Mouse (Mus musculus) central nervous system, embryonic 14 days (tissue): ENCODE results near the gene Mfge8. TPM values are rescaled to one million over a fixed set of nuclear protein-coding genes. Genes with fewer than 3 reads are reported as not detected.

Experiments used
- polyA plus RNA-seq: library from polyadenylated mRNA; depleted of rRNA; stranded (reverse); fragments of >200 nt; gene quantifications from 2 replicates; pipeline ENCODE4 v1.2.3, GENCODE M21; 2012; rRNA removed

The Mfge8 gene
- 92.3 and 99.0 TPM in 2 replicates for polyA plus RNA-seq

DNA sequence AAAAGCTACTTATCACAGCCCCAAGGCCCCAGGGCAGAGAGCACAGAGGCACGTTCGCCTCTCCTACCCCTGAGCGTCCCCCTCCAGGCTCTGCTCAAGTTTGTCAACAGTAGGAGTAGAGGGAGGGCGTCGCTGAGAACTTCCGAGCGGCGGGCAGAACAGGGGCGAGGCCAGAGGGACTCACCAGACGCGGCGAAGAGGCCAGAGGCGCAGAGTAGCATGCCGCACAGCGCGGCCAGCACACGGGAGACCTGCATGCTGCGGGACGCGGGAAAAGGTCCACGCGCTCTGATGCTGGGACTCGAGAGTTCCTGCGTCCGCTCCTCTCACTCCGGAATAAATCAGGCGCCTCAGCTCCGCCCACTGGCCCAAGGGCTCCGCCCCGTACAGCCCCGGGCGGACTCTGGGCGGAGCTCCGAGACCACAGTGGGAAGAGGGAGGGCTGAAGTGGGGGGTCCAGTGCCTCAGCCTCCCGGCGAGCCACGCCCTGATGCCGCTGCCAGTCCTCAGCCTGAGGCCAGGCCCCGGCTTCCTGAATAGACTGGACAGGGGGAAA lies at the start of gene Mfge8:
Mfge8 (minus strand) TSS at position 350 of the 556 bp plus-strand sequence.

GRCm38 (mm10) chr7:79130843-79131444 lies 17.9 kb downstream of the Mfge8 start, which contains the start of gene Hapln3:
Hapln3 (minus strand) TSS chr7:79131018.

Other genes starting within 250 kb of the Mfge8 start
- gene Isg20, start 235.6 kb downstream of the Mfge8 start, polyA plus RNA-seq = 3.0 and 3.1 TPM in 2 replicates
- 2.7 and 43.9 TPM in 2 replicates for gene Acan, start 95.6 kb downstream of the Mfge8 start, polyA plus RNA-seq
- 2.1 and 2.6 TPM in 2 replicates for gene Hapln3, start 18.0 kb downstream of the Mfge8 start, polyA plus RNA-seq
- 14.3 and 15.1 TPM in 2 replicates for gene Abhd2, start 124.1 kb upstream of the Mfge8 start, polyA plus RNA-seq
- 27.0 and 45.6 TPM in 2 replicates for gene Rlbp1, start 238.0 kb upstream of the Mfge8 start, polyA plus RNA-seq
- gene Fanci, start 242.9 kb upstream of the Mfge8 start, polyA plus RNA-seq = 3.9 and 5.5 TPM in 2 replicates